Mouse (Mus musculus): ENCODE measurements around the gene D130043K22Rik. TPM values are rescaled to one million over a fixed set of nuclear protein-coding genes. Genes with fewer than 3 reads are reported as not detected.

Gene D130043K22Rik
- polyA plus RNA-seq, 1 experiment = not detected

GRCm38 (mm10) chr13:24892516-24892915, 47.6 kb downstream of the D130043K22Rik start:
- Histone ChIP-seq H3K27me3 (ENCODE audit: control insufficient read depth, insufficient read depth, low read length) (no peaks in the 10 kb centered on the region), H3K36me3 (ENCODE audit: control insufficient read depth, insufficient read depth, low read length) (no peaks in the 10 kb centered on the region), H3K4me3 (ENCODE audit: extremely low read depth, insufficient read depth, insufficient read length) (no peak overlapping the region), H3K4me1 (ENCODE audit: control insufficient read depth, insufficient read depth, insufficient read length) (no peaks in the 10 kb centered on the region), H3K27ac (ENCODE audit: insufficient read depth, low read length) (no peak overlapping the region)
- WGBS = 89% methylated on average over 3 of the region's 3 CpGs
- DNase-seq (ENCODE audit: low read depth in 1 of 2, low spot score in 2 of 2) = no peak
- TF ChIP-seq CTCF (IDR thresholded peaks at IDR 0.05; ENCODE audit: extremely low read depth, insufficient read depth, insufficient read length, insufficient replicate concordance) (no peak), POLR2A (IDR thresholded peaks at IDR 0.05; ENCODE audit: low read depth, low read length) (no peak)

- Histone ChIP-seq H3K27me3 (ENCODE audit: control insufficient read depth, insufficient read depth, low read length) (no peaks in the 10 kb centered on the region), H3K36me3 (ENCODE audit: control insufficient read depth, insufficient read depth, low read length) (no peaks in the 10 kb centered on the region), H3K4me3 (ENCODE audit: extremely low read depth, insufficient read depth, insufficient read length) (no peak overlapping the region), H3K4me1 (ENCODE audit: control insufficient read depth, insufficient read depth, insufficient read length) (no peaks in the 10 kb centered on the region), H3K27ac (ENCODE audit: insufficient read depth, low read length) (no peak overlapping the region)
- DNase-seq (ENCODE audit: low read depth in 1 of 2, low spot score in 2 of 2) = no peak
- TF ChIP-seq CTCF (IDR thresholded peaks at IDR 0.05; ENCODE audit: extremely low read depth, insufficient read depth, insufficient read length, insufficient replicate concordance) (no peak), POLR2A (IDR thresholded peaks at IDR 0.05; ENCODE audit: low read depth, low read length) (no peak)
- whole genome bisulfite sequencing = 84% methylated on average over 2 of the region's 2 CpGs
Measured at GRCm38 (mm10) chr13:24893880-24894279, 48.9 kb downstream of the D130043K22Rik start.

DNA sequence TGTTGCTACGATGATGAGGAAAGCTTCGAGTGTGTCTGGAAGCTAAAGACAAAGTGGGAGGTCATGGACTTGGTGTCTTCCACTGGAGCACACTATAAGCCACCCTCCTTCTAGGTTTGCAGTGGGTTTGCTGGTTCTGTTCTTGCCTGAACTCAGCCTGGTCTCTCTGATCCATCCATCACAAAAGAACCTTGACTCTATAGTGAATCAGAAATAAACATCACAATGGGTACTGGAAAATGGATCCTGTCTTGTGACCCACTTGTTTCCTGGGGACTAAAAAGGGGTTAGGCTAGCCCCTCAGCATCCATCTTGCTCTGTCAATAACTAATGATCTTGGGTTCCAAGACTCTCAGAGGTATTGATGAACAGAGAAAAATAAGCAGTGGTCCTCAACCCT, 57.0 kb downstream of the D130043K22Rik start:
- no peak for DNase-seq (ENCODE audit: low read depth in 1 of 2, low spot score in 2 of 2)
- 85% methylated on average over 2 of the region's 2 CpGs for WGBS

DNA sequence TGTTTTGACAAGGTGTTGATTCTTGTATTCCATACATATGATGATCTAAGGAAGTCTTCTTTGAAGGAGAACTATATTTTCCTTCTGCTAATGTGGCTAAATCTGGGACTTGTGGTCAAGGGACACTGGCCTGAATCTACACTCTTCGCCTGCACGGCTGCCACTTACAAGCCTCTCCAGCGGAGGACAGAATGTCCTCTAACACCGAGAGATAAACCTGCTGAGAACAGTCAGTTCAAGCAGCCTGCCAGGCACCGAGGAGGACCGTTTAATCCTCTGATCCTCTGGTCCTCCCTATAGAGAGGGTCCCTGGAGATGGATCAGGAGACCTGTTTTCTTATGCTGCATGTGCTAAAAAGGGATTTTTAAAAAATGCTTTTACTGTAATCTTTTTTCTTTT, 58.5 kb downstream of the D130043K22Rik start:
- Histone ChIP-seq H3K4me1 (ENCODE audit: control insufficient read depth, insufficient read depth, insufficient read length) (no peaks in the 10 kb centered on the region), H3K36me3 (ENCODE audit: control insufficient read depth, insufficient read depth, low read length) (no peaks in the 10 kb centered on the region), H3K4me3 (ENCODE audit: extremely low read depth, insufficient read depth, insufficient read length) (no peak overlapping the region), H3K27ac (ENCODE audit: insufficient read depth, low read length) (no peak overlapping the region), H3K27me3 (ENCODE audit: control insufficient read depth, insufficient read depth, low read length) (no peaks in the 10 kb centered on the region)
- no peak for DNase-seq (ENCODE audit: low read depth in 1 of 2, low spot score in 2 of 2)
- no peak for TF ChIP-seq CTCF (IDR thresholded peaks at IDR 0.05; ENCODE audit: extremely low read depth, insufficient read depth, insufficient read length, insufficient replicate concordance)
- 89% methylated on average over 6 of the region's 6 CpGs for WGBS

More for the DNA sequence above, 57.0 kb downstream of the D130043K22Rik start:
- no peaks in the 10 kb centered on the region for H3K4me1 ChIP-seq (ENCODE audit: control insufficient read depth, insufficient read depth, insufficient read length)
- TF ChIP-seq CTCF (IDR thresholded peaks at IDR 0.05; ENCODE audit: extremely low read depth, insufficient read depth, insufficient read length, insufficient replicate concordance) (no peak), POLR2A (IDR thresholded peaks at IDR 0.05; ENCODE audit: low read depth, low read length) (no peak)
- no peaks in the 10 kb centered on the region for H3K36me3 ChIP-seq (ENCODE audit: control insufficient read depth, insufficient read depth, low read length)
- no peak overlapping the region for H3K4me3 ChIP-seq (ENCODE audit: extremely low read depth, insufficient read depth, insufficient read length)
- no peaks in the 10 kb centered on the region for H3K27me3 ChIP-seq (ENCODE audit: control insufficient read depth, insufficient read depth, low read length)
- H3K27ac ChIP-seq (ENCODE audit: insufficient read depth, low read length) = no peak overlapping the region

GRCm38 (mm10) chr13:24905422-24905821, 60.5 kb downstream of the D130043K22Rik start:
- Histone ChIP-seq H3K4me1 (ENCODE audit: control insufficient read depth, insufficient read depth, insufficient read length) (no peaks in the 10 kb centered on the region), H3K4me3 (ENCODE audit: extremely low read depth, insufficient read depth, insufficient read length) (no peak overlapping the region), H3K27ac (ENCODE audit: insufficient read depth, low read length) (no peak overlapping the region), H3K27me3 (ENCODE audit: control insufficient read depth, insufficient read depth, low read length) (no peaks in the 10 kb centered on the region), H3K36me3 (ENCODE audit: control insufficient read depth, insufficient read depth, low read length) (no peaks in the 10 kb centered on the region)
- DNase-seq (ENCODE audit: low read depth in 1 of 2, low spot score in 2 of 2) = no peak
- TF ChIP-seq POLR2A (IDR thresholded peaks at IDR 0.05; ENCODE audit: low read depth, low read length) = no peak
- no peak for TF ChIP-seq CTCF (IDR thresholded peaks at IDR 0.05; ENCODE audit: extremely low read depth, insufficient read depth, insufficient read length, insufficient replicate concordance)
- WGBS = 90% methylated on average over 12 of the region's 12 CpGs

DNA sequence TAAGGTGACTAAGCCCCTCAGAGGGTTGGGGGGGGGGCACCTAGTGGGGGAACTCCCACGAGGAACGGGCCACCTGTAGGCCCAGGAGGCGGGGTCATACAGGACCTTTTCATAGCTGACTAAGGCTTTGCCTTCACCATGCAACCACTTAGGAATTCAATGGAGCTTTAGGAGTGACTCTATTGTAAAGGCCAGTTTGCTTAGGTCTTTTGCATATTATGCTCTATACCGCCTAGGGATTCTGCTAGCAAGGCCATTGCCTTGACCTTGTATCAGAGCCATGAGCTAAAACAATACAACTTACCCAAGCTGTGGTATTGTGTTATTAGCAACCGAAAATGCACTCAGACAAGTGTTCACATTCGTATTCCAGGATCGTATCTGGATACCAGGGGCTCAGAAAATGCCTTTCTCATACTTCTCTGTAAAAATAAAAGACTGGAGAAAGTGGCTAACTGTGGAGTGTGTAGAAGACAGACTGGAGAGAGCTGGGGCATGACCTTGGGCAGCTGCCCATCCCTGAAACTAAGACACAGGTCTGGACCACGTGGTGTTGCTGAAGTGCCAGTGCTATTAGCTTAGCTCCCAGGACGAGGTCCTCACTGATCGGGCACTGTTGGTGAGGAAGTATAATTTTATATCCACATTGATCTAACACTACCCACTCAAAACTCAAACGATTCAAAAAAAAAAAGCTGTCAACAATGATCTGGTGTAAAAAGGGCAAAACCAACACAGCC, 62.1 kb downstream of the D130043K22Rik start:
- WGBS = 78% methylated on average over 11 of the region's 11 CpGs
- DNase-seq (ENCODE audit: low read depth in 1 of 2, low spot score in 2 of 2) = no peak
- H3K27ac ChIP-seq (ENCODE audit: insufficient read depth, low read length) = no peak overlapping the region

GRCm38 (mm10) chr13:24909112-24909511, 64.2 kb downstream of the D130043K22Rik start:
- DNase-seq (ENCODE audit: low read depth in 1 of 2, low spot score in 2 of 2) = no peak
- no peaks in the 10 kb centered on the region for H3K36me3 ChIP-seq (ENCODE audit: control insufficient read depth, insufficient read depth, low read length)
- H3K4me3 ChIP-seq (ENCODE audit: extremely low read depth, insufficient read depth, insufficient read length) = no peak overlapping the region
- WGBS = 94% methylated on average over 1 of the region's 1 CpGs
- H3K27ac ChIP-seq (ENCODE audit: insufficient read depth, low read length) = no peak overlapping the region
- no peaks in the 10 kb centered on the region for H3K4me1 ChIP-seq (ENCODE audit: control insufficient read depth, insufficient read depth, insufficient read length)
- no peaks in the 10 kb centered on the region for H3K27me3 ChIP-seq (ENCODE audit: control insufficient read depth, insufficient read depth, low read length)
- TF ChIP-seq POLR2A (IDR thresholded peaks at IDR 0.05; ENCODE audit: low read depth, low read length) (no peak), CTCF (IDR thresholded peaks at IDR 0.05; ENCODE audit: extremely low read depth, insufficient read depth, insufficient read length, insufficient replicate concordance) (no peak)

More for the DNA sequence above, 62.1 kb downstream of the D130043K22Rik start:
- H3K36me3 ChIP-seq (ENCODE audit: control insufficient read depth, insufficient read depth, low read length) = no peaks in the 10 kb centered on the region
- no peak overlapping the region for H3K4me3 ChIP-seq (ENCODE audit: extremely low read depth, insufficient read depth, insufficient read length)
- no peaks in the 10 kb centered on the region for H3K4me1 ChIP-seq (ENCODE audit: control insufficient read depth, insufficient read depth, insufficient read length)
- no peaks in the 10 kb centered on the region for H3K27me3 ChIP-seq (ENCODE audit: control insufficient read depth, insufficient read depth, low read length)
- TF ChIP-seq CTCF (IDR thresholded peaks at IDR 0.05; ENCODE audit: extremely low read depth, insufficient read depth, insufficient read length, insufficient replicate concordance) = no peak
- TF ChIP-seq POLR2A (IDR thresholded peaks at IDR 0.05; ENCODE audit: low read depth, low read length) = no peak

Data from spleen, adult 2 months (tissue).